Mouse (Mus musculus): ENCODE data around the gene Irf5. TPM values are rescaled to one million over a fixed set of nuclear protein-coding genes. Genes with fewer than 3 reads are reported as not detected.

Gene Irf5
- 6.1 and 6.5 TPM in 2 replicates for polyA plus RNA-seq (2015; fragmentation: Nextera tagmentation; extraction: Ambion mirVana)

DNA sequence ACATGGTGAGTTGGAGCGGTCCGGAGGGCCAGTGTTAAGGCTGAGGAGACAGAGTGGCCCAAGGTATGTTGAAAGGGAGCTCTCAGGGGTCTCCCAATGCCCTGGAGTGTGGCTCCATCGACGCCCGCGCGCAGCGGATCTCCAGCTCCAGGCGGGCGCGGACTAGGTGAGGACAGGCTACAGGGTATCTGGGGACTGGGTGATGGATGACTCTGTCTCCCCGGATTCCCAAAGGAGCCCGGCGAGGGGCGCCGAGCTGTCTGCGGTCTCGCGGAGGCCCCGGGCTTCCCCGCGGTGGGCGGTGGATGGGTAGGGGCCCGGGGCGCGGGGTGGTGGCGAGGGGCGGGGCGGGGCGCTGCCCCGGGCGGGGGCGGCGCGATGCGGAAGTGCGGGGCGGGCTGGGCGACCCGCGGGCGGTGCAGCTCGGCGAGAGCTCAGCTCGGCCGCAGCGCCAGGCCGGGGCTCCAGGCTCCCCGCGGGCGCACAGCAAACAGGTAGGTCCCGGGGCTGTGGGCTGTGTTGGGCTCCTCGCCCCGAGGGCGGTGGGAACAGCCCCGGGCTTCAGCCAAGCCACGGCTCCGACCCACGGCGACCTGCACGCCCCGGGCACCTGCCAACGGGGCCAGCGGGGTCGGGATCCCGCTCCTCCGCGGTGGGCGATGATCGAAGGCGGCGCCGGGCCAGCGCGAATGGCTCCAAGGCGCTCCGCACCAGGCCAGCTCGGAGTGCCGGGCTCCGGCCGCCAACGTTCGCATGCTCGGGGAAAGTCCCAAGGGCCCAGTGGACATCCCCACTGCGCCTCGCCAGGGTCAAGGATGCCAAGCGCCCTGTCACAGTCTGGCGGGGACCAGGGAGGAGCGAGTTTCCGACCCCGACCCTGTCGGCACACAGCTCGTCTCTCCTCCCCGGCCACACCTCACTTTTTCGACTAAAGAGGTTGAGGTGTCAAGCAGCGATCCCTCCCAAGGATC is at the start of gene Irf5:
Irf5 (plus strand) TSS at position 345 of the 971 bp plus-strand sequence.

DNA sequence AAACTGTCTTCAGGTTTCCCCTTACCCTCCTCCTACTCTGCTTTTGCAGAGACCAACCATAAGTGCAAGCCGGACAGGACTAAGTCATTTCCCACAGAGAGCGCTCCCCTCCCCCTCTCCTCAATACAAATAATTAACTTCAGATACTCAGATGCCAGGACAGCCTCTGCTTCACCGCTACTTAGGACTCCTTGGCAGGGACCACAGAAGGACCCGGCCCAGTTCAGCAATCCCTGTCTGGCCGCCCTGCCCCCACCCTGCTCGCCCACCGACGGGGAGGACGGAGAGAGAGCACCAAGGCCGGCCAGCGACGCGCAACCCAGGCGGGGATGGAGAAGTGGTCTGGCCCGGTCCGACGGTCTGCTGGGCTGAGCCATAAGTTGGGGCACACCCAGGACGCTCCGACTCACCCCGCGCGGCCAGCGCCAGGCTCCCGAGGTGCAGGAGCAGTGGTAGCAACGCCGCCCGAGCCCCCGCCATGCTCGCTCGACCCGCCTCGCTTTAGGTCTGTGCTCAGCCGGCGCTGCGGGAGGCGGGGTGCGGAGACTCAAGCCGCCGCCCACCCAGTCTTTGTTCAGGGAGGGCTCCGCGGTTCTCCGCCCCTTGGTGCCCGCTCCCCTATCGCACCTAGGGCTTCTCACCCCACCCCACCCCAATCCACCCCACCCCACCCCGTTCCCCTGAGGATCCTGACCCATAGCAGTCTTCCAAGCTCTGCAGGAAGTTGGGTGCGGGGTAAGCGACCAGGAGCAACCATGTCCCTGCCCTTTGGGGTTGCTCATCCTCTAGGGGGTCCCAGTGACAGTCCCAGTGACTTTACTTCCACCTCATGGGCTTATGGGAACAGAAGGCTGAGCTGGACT is 18.7 kb upstream of the Irf5 start, which contains the start of gene Kcp:
Kcp (minus strand) TSS at position 506 of the 863 bp plus-strand sequence.

Other genes starting within 250 kb of the Irf5 start
- 0.22 TPM in 1 of 2 replicates, not detected in the other for gene Fam71f2, start 247.0 kb upstream of the Irf5 start, polyA plus RNA-seq (2015; fragmentation: Nextera tagmentation; extraction: Ambion mirVana)
- 0.11 TPM in 1 of 2 replicates, not detected in the other for gene Fam71f1, start 207.5 kb upstream of the Irf5 start, polyA plus RNA-seq (2015; fragmentation: Nextera tagmentation; extraction: Ambion mirVana)
- 204 and 210 TPM in 2 replicates for gene Calu, start 178.6 kb upstream of the Irf5 start, polyA plus RNA-seq (2015; fragmentation: Nextera tagmentation; extraction: Ambion mirVana)
- 0.28 and 1.2 TPM in 2 replicates for gene Opn1sw, start 138.2 kb upstream of the Irf5 start, polyA plus RNA-seq (2015; fragmentation: Nextera tagmentation; extraction: Ambion mirVana)
- gene Ccdc136, start 130.3 kb upstream of the Irf5 start, polyA plus RNA-seq (2015; fragmentation: Nextera tagmentation; extraction: Ambion mirVana): 8.8 and 13.6 TPM in 2 replicates
- 2.9 and 3.7 TPM in 2 replicates for gene Flnc, start 93.4 kb upstream of the Irf5 start, polyA plus RNA-seq (2015; fragmentation: Nextera tagmentation; extraction: Ambion mirVana)
- gene Atp6v1f, start 58.9 kb upstream of the Irf5 start, polyA plus RNA-seq (2015; fragmentation: Nextera tagmentation; extraction: Ambion mirVana): 380 and 427 TPM in 2 replicates
- not detected in 2 replicates for gene Atp6v1fnb, start 55.2 kb upstream of the Irf5 start, polyA plus RNA-seq (2015; fragmentation: Nextera tagmentation; extraction: Ambion mirVana)
- 4.1 and 5.9 TPM in 2 replicates for gene Kcp, start 18.7 kb upstream of the Irf5 start, polyA plus RNA-seq (2015; fragmentation: Nextera tagmentation; extraction: Ambion mirVana)
- 27.9 and 40.3 TPM in 2 replicates for gene Tnpo3, start 83.3 kb downstream of the Irf5 start, polyA plus RNA-seq (2015; fragmentation: Nextera tagmentation; extraction: Ambion mirVana)
- gene Tspan33, start 167.6 kb downstream of the Irf5 start, polyA plus RNA-seq (2015; fragmentation: Nextera tagmentation; extraction: Ambion mirVana): 7.1 and 10.0 TPM in 2 replicates
- 33.1 and 37.0 TPM in 2 replicates for gene Smo, start 208.9 kb downstream of the Irf5 start, polyA plus RNA-seq (2015; fragmentation: Nextera tagmentation; extraction: Ambion mirVana)
- 17.8 and 37.1 TPM in 2 replicates for gene Ahcyl2, start 241.4 kb downstream of the Irf5 start, polyA plus RNA-seq (2015; fragmentation: Nextera tagmentation; extraction: Ambion mirVana)